Mouse (Mus musculus) spleen, postnatal 14 days (tissue): ENCODE data around the gene Hes7.
A peak's percentile ranks its signal among the peaks of the same experiment; 100 is the strongest.

ENCODE experiments used
- DNase-seq, 2 experiments: peaks; one replicate each; pipeline ENCODE4 v3.0.0; 2021 to 2022; ENCODE audit warnings: low spot score in 2 of 2

Hes7 gene

GRCm38 (mm10) chr11:69120221-69121000, at the start of gene Hes7:
TSS of gene Hes7 (plus strand) at chr11:69120404.
- no peak for DNase-seq

- DNase-seq, result peak; percentile 86 to 93
Observed at GRCm38 (mm10) chr11:69070590-69071222, 49.5 kb upstream of the Hes7 start, which contains the start of gene Tmem107. TSS of gene Tmem107 (plus strand) at chr11:69070806.

- no peak for DNase-seq
Observed at GRCm38 (mm10) chr11:69071262-69071661, 48.9 kb upstream of the Hes7 start.

- no peak for DNase-seq
Observed at GRCm38 (mm10) chr11:69072234-69072633, 48.0 kb upstream of the Hes7 start.

- DNase-seq, result no peak
Observed at GRCm38 (mm10) chr11:69072666-69073064, 47.5 kb upstream of the Hes7 start.

- DNase-seq, result peak; percentile 58 to 75
Observed at GRCm38 (mm10) chr11:69073065-69073888, 46.9 kb upstream of the Hes7 start.

GRCm38 (mm10) chr11:69073951-69074775, 46.0 kb upstream of the Hes7 start:
- no peak for DNase-seq

- no peak for DNase-seq
Observed at GRCm38 (mm10) chr11:69074776-69075069, 45.5 kb upstream of the Hes7 start.

- no peak for DNase-seq
Observed at GRCm38 (mm10) chr11:69075764-69076479, 44.3 kb upstream of the Hes7 start.

- no peak for DNase-seq
Observed at GRCm38 (mm10) chr11:69076572-69076971, 43.6 kb upstream of the Hes7 start.

GRCm38 (mm10) chr11:69077316-69077715, 42.9 kb upstream of the Hes7 start:
- DNase-seq, result no peak

- no peak for DNase-seq
Observed at GRCm38 (mm10) chr11:69078041-69078440, 42.2 kb upstream of the Hes7 start.

- DNase-seq, result no peak
Observed at GRCm38 (mm10) chr11:69078805-69079438, 41.3 kb upstream of the Hes7 start.

GRCm38 (mm10) chr11:69080102-69080854, 39.9 kb upstream of the Hes7 start:
- DNase-seq, result no peak

GRCm38 (mm10) chr11:69080855-69081222, 39.4 kb upstream of the Hes7 start:
- DNase-seq, result no peak

GRCm38 (mm10) chr11:69081613-69082012, 38.6 kb upstream of the Hes7 start:
- no peak for DNase-seq

GRCm38 (mm10) chr11:69085608-69086007, 34.6 kb upstream of the Hes7 start:
- DNase-seq, result no peak

- DNase-seq, result no peak
Observed at GRCm38 (mm10) chr11:69086390-69086789, 33.8 kb upstream of the Hes7 start.

- DNase-seq, result no peak
Observed at GRCm38 (mm10) chr11:69087082-69087481, 33.1 kb upstream of the Hes7 start.

GRCm38 (mm10) chr11:69087597-69087996, 32.6 kb upstream of the Hes7 start:
- DNase-seq, result no peak
